Mouse (Mus musculus): ENCODE measurements around the gene Fgfr2. TPM values are rescaled to one million over a fixed set of nuclear protein-coding genes. Genes with fewer than 3 reads are reported as not detected.

Gene Fgfr2
- polyA plus RNA-seq, 1 experiment from 2014 or later: 169 TPM

- 34% methylated on average over 17 of the region's 17 CpGs for WGBS
- peak overlapping the region; percentile 64; the same call in 1 of the 2 replicates for H3K27ac ChIP-seq (ENCODE audit: low read length)
These were observed 2861.2 kb downstream of the Fgfr2 start for GRCm38 (mm10) chr7:130261684-130262527.

GRCm38 (mm10) chr7:130260905-130261683, 2862.1 kb downstream of the Fgfr2 start:
- no peaks in the 10 kb centered on the region for H3K9me3 ChIP-seq (ENCODE audit: control insufficient read depth, low read depth, low read length)
- H3K4me3 ChIP-seq (ENCODE audit: low read depth, low read length): peak overlapping the region; percentile 71
- peak overlapping the region; percentile 64; the same call in 1 of the 2 replicates for H3K27ac ChIP-seq (ENCODE audit: low read length)
- WGBS: 67% methylated on average over 20 of the region's 20 CpGs
- peaks cover 24% of the 10 kb centered on the region; the same call in 1 of the 2 replicates for H3K36me3 ChIP-seq (ENCODE audit: control insufficient read depth, insufficient read depth, low read length)
- H3K4me2 ChIP-seq (replicated peaks; ENCODE audit: low read depth, low read length): peak overlapping the region; percentile 63
- ATAC-seq (ENCODE audit: insufficient number of reproducible peaks, insufficient read depth, low FRiP score, low read depth): no peak
- H3K9ac ChIP-seq (replicated peaks; ENCODE audit: low read depth, low read length): peak overlapping the region; percentile 93
- H3K27me3 ChIP-seq (ENCODE audit: control insufficient read depth, insufficient read depth, low read length): no peaks in the 10 kb centered on the region
- H3K4me1 ChIP-seq (ENCODE audit: control insufficient read depth, insufficient read depth, low read length): peaks cover 53% of the 10 kb centered on the region

More at GRCm38 (mm10) chr7:130261684-130262527, 2861.2 kb downstream of the Fgfr2 start:
- peak overlapping the region; percentile 71 for H3K4me3 ChIP-seq (ENCODE audit: low read depth, low read length)
- ATAC-seq (ENCODE audit: insufficient number of reproducible peaks, insufficient read depth, low FRiP score, low read depth): no peak
- H3K4me2 ChIP-seq (replicated peaks; ENCODE audit: low read depth, low read length): peak overlapping the region; percentile 63
- H3K9ac ChIP-seq (replicated peaks; ENCODE audit: low read depth, low read length): peak overlapping the region; percentile 93
- H3K9me3 ChIP-seq (ENCODE audit: control insufficient read depth, low read depth, low read length): no peaks in the 10 kb centered on the region
- no peaks in the 10 kb centered on the region for H3K27me3 ChIP-seq (ENCODE audit: control insufficient read depth, insufficient read depth, low read length)
- H3K4me1 ChIP-seq (ENCODE audit: control insufficient read depth, insufficient read depth, low read length): peaks cover 50% of the 10 kb centered on the region
- H3K36me3 ChIP-seq (ENCODE audit: control insufficient read depth, insufficient read depth, low read length): peaks cover 24% of the 10 kb centered on the region; the same call in 1 of the 2 replicates

- peak overlapping the region; percentile 63 for H3K4me2 ChIP-seq (replicated peaks; ENCODE audit: low read depth, low read length)
- peak overlapping the region; percentile 71 for H3K4me3 ChIP-seq (ENCODE audit: low read depth, low read length)
- no peak for ATAC-seq (ENCODE audit: insufficient number of reproducible peaks, insufficient read depth, low FRiP score, low read depth)
- H3K27ac ChIP-seq (ENCODE audit: low read length): no peak overlapping the region
- H3K36me3 ChIP-seq (ENCODE audit: control insufficient read depth, insufficient read depth, low read length): peaks cover 24% of the 10 kb centered on the region; the same call in 1 of the 2 replicates
- no peaks in the 10 kb centered on the region for H3K27me3 ChIP-seq (ENCODE audit: control insufficient read depth, insufficient read depth, low read length)
- WGBS: 17% methylated on average over 5 of the region's 5 CpGs
- no peaks in the 10 kb centered on the region for H3K9me3 ChIP-seq (ENCODE audit: control insufficient read depth, low read depth, low read length)
- H3K4me1 ChIP-seq (ENCODE audit: control insufficient read depth, insufficient read depth, low read length): peaks cover 55% of the 10 kb centered on the region
- H3K9ac ChIP-seq (replicated peaks; ENCODE audit: low read depth, low read length): peak overlapping the region; percentile 93; the same call in 1 of the 2 replicates
These were observed 2863.1 kb downstream of the Fgfr2 start for GRCm38 (mm10) chr7:130260060-130260459.

GRCm38 (mm10) chr7:130258704-130259295, 2864.3 kb downstream of the Fgfr2 start:
- H3K9ac ChIP-seq (replicated peaks; ENCODE audit: low read depth, low read length): no peak overlapping the region
- no peaks in the 10 kb centered on the region for H3K9me3 ChIP-seq (ENCODE audit: control insufficient read depth, low read depth, low read length)
- 19% methylated on average over 9 of the region's 9 CpGs for WGBS
- H3K27me3 ChIP-seq (ENCODE audit: control insufficient read depth, insufficient read depth, low read length): no peaks in the 10 kb centered on the region
- no peak for ATAC-seq (ENCODE audit: insufficient number of reproducible peaks, insufficient read depth, low FRiP score, low read depth)
- peak overlapping the region; percentile 71; the same call in 1 of the 2 replicates for H3K4me3 ChIP-seq (ENCODE audit: low read depth, low read length)
- peak overlapping the region; percentile 63 for H3K4me2 ChIP-seq (replicated peaks; ENCODE audit: low read depth, low read length)
- peak overlapping the region; percentile 1; the same call in 1 of the 2 replicates for H3K27ac ChIP-seq (ENCODE audit: low read length)
- peaks cover 30% of the 10 kb centered on the region for H3K36me3 ChIP-seq (ENCODE audit: control insufficient read depth, insufficient read depth, low read length)
- peaks cover 62% of the 10 kb centered on the region for H3K4me1 ChIP-seq (ENCODE audit: control insufficient read depth, insufficient read depth, low read length)

- Histone ChIP-seq H3K9ac (replicated peaks; ENCODE audit: low read depth, low read length) (0 out of 2 replicates have a peak overlapping the region, but pooled peaks have one; percentile 2), H3K4me2 (replicated peaks; ENCODE audit: low read depth, low read length) (peak overlapping the region; percentile 63), H3K27ac (ENCODE audit: low read length) (peak overlapping the region; percentile 2; the same call in 1 of the 2 replicates), H3K4me3 (ENCODE audit: low read depth, low read length) (peak overlapping the region; percentile 71; the same call in 1 of the 2 replicates), H3K27me3 (ENCODE audit: control insufficient read depth, insufficient read depth, low read length) (no peaks in the 10 kb centered on the region), H3K4me1 (ENCODE audit: control insufficient read depth, insufficient read depth, low read length) (peaks cover 64% of the 10 kb centered on the region), H3K36me3 (ENCODE audit: control insufficient read depth, insufficient read depth, low read length) (peaks cover 32% of the 10 kb centered on the region), H3K9me3 (ENCODE audit: control insufficient read depth, low read depth, low read length) (no peaks in the 10 kb centered on the region)
- WGBS: 35% methylated on average over 8 of the region's 8 CpGs
- no peak for ATAC-seq (ENCODE audit: insufficient number of reproducible peaks, insufficient read depth, low FRiP score, low read depth)
These were observed 2865.0 kb downstream of the Fgfr2 start for GRCm38 (mm10) chr7:130257991-130258703.

GRCm38 (mm10) chr7:130253264-130253663, 2869.9 kb downstream of the Fgfr2 start:
- Histone ChIP-seq H3K36me3 (ENCODE audit: control insufficient read depth, insufficient read depth, low read length) (peaks cover 18% of the 10 kb centered on the region), H3K9ac (replicated peaks; ENCODE audit: low read depth, low read length) (no peak overlapping the region), H3K4me3 (ENCODE audit: low read depth, low read length) (no peak overlapping the region), H3K27ac (ENCODE audit: low read length) (no peak overlapping the region), H3K9me3 (ENCODE audit: control insufficient read depth, low read depth, low read length) (no peaks in the 10 kb centered on the region), H3K4me1 (ENCODE audit: control insufficient read depth, insufficient read depth, low read length) (peaks cover 71% of the 10 kb centered on the region), H3K27me3 (ENCODE audit: control insufficient read depth, insufficient read depth, low read length) (no peaks in the 10 kb centered on the region), H3K4me2 (replicated peaks; ENCODE audit: low read depth, low read length) (peak overlapping the region; percentile 16; the same call in 1 of the 2 replicates)
- ATAC-seq (ENCODE audit: insufficient number of reproducible peaks, insufficient read depth, low FRiP score, low read depth): no peak
- 40% methylated on average over 4 of the region's 4 CpGs for WGBS

- Histone ChIP-seq H3K9ac (replicated peaks; ENCODE audit: low read depth, low read length) (no peak overlapping the region), H3K36me3 (ENCODE audit: control insufficient read depth, insufficient read depth, low read length) (peaks cover 18% of the 10 kb centered on the region), H3K27ac (ENCODE audit: low read length) (no peak overlapping the region), H3K27me3 (ENCODE audit: control insufficient read depth, insufficient read depth, low read length) (no peaks in the 10 kb centered on the region), H3K4me1 (ENCODE audit: control insufficient read depth, insufficient read depth, low read length) (peaks cover 71% of the 10 kb centered on the region), H3K4me2 (replicated peaks; ENCODE audit: low read depth, low read length) (peak overlapping the region; percentile 14; the same call in 1 of the 2 replicates), H3K9me3 (ENCODE audit: control insufficient read depth, low read depth, low read length) (no peaks in the 10 kb centered on the region), H3K4me3 (ENCODE audit: low read depth, low read length) (no peak overlapping the region)
- 51% methylated on average over 3 of the region's 3 CpGs for WGBS
- no peak for ATAC-seq (ENCODE audit: insufficient number of reproducible peaks, insufficient read depth, low FRiP score, low read depth)
These were observed 2871.1 kb downstream of the Fgfr2 start for GRCm38 (mm10) chr7:130251936-130252523.

Measured in stomach, embryonic 14.5 days (tissue).